ENCODE assay signal across 8 mouse cellular contexts in the genomic region with DNA sequence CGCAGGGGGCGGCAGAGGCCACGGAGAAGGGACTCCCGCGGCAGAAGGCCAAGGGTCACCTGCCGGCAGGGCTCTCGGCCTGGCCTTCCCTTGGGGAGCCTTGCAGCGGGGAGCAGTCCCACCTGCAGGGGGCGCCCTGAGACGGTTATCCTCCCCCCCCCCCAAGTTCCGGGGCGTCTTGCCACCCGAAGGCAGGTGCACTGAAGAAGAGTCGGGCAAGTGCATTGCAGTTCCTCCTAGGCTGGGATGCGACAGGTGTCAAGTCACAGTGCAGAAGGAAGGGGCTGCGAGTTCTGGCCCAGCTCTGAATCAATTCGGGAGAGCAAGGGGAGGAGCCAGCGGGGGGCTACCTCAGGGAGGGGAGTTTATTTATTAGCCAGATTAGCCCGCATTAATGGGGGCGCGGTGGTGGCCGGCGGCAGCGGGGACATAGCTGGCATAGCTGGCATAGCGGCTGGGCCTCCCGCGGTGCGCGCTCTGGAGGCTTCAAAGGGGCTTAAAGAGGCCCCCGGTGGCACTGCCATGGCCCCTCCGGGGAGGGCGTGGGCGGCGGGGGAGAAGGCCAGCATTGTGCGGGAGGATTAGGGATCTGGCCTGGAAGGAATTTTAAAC.
A peak's percentile ranks its signal among the peaks of the same experiment; 100 is the strongest.
DNase-seq lines count a peak whose midpoint lies in the region; ATAC-seq and TF ChIP-seq lines count a peak whose summit lies in the region.

No protein-coding gene starts in this region.

- no peaks in the 10 kb centered on the region for H3K36me3 ChIP-seq in spleen, adult 2 months (ENCODE audit: control insufficient read depth, insufficient read depth, low read length)
- H3K36me3 ChIP-seq in embryonic facial prominence, embryonic 15.5 days = no peaks in the 10 kb centered on the region
- H3K36me3 ChIP-seq in intestine, postnatal 0 days (ENCODE audit: control insufficient read depth, insufficient read depth) = no peaks in the 10 kb centered on the region
- no peaks in the 10 kb centered on the region for H3K36me3 ChIP-seq in liver, postnatal 0 days (replicated peaks; ENCODE audit: insufficient read depth, low read length)
- H3K36me3 ChIP-seq in testis, adult 2 months (ENCODE audit: control insufficient read depth, insufficient read depth, low read length) = no peaks in the 10 kb centered on the region

- TF ChIP-seq EP300 in liver, postnatal 0 days (IDR thresholded peaks at IDR 0.05; ENCODE audit: low read depth) = no peak

- DNase-seq in spleen, adult 2 months (ENCODE audit: low read depth in 1 of 2, low spot score in 2 of 2) = no peak
- DNase-seq in spleen, postnatal 36 days (ENCODE audit: low spot score in 2 of 2) = no peak
- DNase-seq in liver, postnatal 0 days = peak; percentile 63
- DNase-seq in adrenal gland, postnatal 25 days = no peak
- no peak for DNase-seq in right cerebral cortex, adult 2 months (ENCODE audit: low spot score in 2 of 2)

- TF ChIP-seq POLR2A in spleen, adult 2 months (IDR thresholded peaks at IDR 0.05; ENCODE audit: low read depth, low read length) = no peak
- no peak for TF ChIP-seq POLR2A in testis, adult 2 months (IDR thresholded peaks at IDR 0.05; ENCODE audit: control insufficient read depth, low read depth, low read length)

- peak overlapping the region; percentile 27 for H3K4me2 ChIP-seq in embryonic facial prominence, embryonic 15.5 days (replicated peaks)
- H3K4me2 ChIP-seq in intestine, postnatal 0 days (replicated peaks; ENCODE audit: low read depth) = peak overlapping the region; percentile 37
- no peak overlapping the region for H3K4me2 ChIP-seq in liver, postnatal 0 days (ENCODE audit: low read depth, low read length)

- no peaks in the 10 kb centered on the region; the same call in 1 of the 2 replicates for H3K4me1 ChIP-seq in spleen, adult 2 months (ENCODE audit: control insufficient read depth, insufficient read depth, insufficient read length)
- H3K4me1 ChIP-seq in embryonic facial prominence, embryonic 15.5 days = peaks cover 31% of the 10 kb centered on the region
- no peaks in the 10 kb centered on the region for H3K4me1 ChIP-seq in intestine, postnatal 0 days (replicated peaks; ENCODE audit: control insufficient read depth, insufficient read depth, low read length)
- 0 out of 2 replicates have a peak, but pooled peaks cover 5% of the 10 kb centered on the region for H3K4me1 ChIP-seq in liver, postnatal 0 days (ENCODE audit: insufficient read depth)
- peaks cover 2% of the 10 kb centered on the region for H3K4me1 ChIP-seq in testis, adult 2 months (ENCODE audit: control insufficient read depth, insufficient read depth, low read length)

- no peak overlapping the region for H3K4me3 ChIP-seq in spleen, adult 2 months (ENCODE audit: extremely low read depth, insufficient read depth, insufficient read length)
- no peak overlapping the region for H3K4me3 ChIP-seq in embryonic facial prominence, embryonic 15.5 days (replicated peaks)
- H3K4me3 ChIP-seq in intestine, postnatal 0 days (ENCODE audit: low read depth, low read length) = no peak overlapping the region
- H3K4me3 ChIP-seq in liver, postnatal 0 days (ENCODE audit: low read depth, low read length) = no peak overlapping the region
- peak overlapping the region; percentile 46 for H3K4me3 ChIP-seq in testis, adult 2 months (ENCODE audit: control insufficient read depth, low read depth, low read length)

- ATAC-seq in embryonic facial prominence, embryonic 15.5 days (ENCODE audit: insufficient number of reproducible peaks, low FRiP score, low TSS enrichment, low read depth) = no peak
- peak; percentile 47; the same call in 1 of the 2 replicates for ATAC-seq in intestine, postnatal 0 days
- ATAC-seq in liver, postnatal 0 days = peak; percentile 57

- peaks cover 3% of the 10 kb centered on the region; the same call in 1 of the 2 replicates for H3K27me3 ChIP-seq in spleen, adult 2 months (ENCODE audit: control insufficient read depth, insufficient read depth, low read length)
- peaks cover 12% of the 10 kb centered on the region for H3K27me3 ChIP-seq in embryonic facial prominence, embryonic 15.5 days
- H3K27me3 ChIP-seq in intestine, postnatal 0 days (replicated peaks; ENCODE audit: control insufficient read depth, insufficient read depth, low read length) = peaks cover 9% of the 10 kb centered on the region; the same call in 1 of the 2 replicates
- peaks cover 8% of the 10 kb centered on the region for H3K27me3 ChIP-seq in liver, postnatal 0 days (ENCODE audit: insufficient read depth, low read length)
- H3K27me3 ChIP-seq in testis, adult 2 months (ENCODE audit: control insufficient read depth, insufficient read depth, low read length) = no peaks in the 10 kb centered on the region

- WGBS in spleen, adult 2 months = 44% methylated on average over 35 of the region's 35 CpGs
- 4% methylated on average over 35 of the region's 35 CpGs for WGBS in embryonic facial prominence, embryonic 15.5 days
- WGBS in intestine, postnatal 0 days = 19% methylated on average over 34 of the region's 35 CpGs
- WGBS in liver, postnatal 0 days (ENCODE audit: insufficient replicate concordance) = 20% methylated on average over 34 of the region's 35 CpGs

- TF ChIP-seq CTCF in spleen, adult 2 months (IDR thresholded peaks at IDR 0.05; ENCODE audit: extremely low read depth, insufficient read depth, insufficient read length, insufficient replicate concordance) = 0 out of 2 replicates have a peak, but pooled peaks have one; percentile 30
- TF ChIP-seq CTCF in intestine, postnatal 0 days (IDR thresholded peaks at IDR 0.05; ENCODE audit: low read depth) = peak; percentile 73
- peak; percentile 62 for TF ChIP-seq CTCF in liver, postnatal 0 days (IDR thresholded peaks at IDR 0.05; ENCODE audit: low read depth)
- TF ChIP-seq CTCF in testis, adult 2 months (IDR thresholded peaks at IDR 0.05; ENCODE audit: control insufficient read depth, insufficient read depth, insufficient replicate concordance, low read depth, low read length) = peak; percentile 59

- H3K27ac ChIP-seq in spleen, adult 2 months (ENCODE audit: insufficient read depth, low read length) = no peak overlapping the region
- H3K27ac ChIP-seq in embryonic facial prominence, embryonic 15.5 days (replicated peaks) = no peak overlapping the region
- H3K27ac ChIP-seq in intestine, postnatal 0 days (ENCODE audit: low read depth, low read length) = no peak overlapping the region
- no peak overlapping the region for H3K27ac ChIP-seq in liver, postnatal 0 days (ENCODE audit: low read depth)
- H3K27ac ChIP-seq in testis, adult 2 months (ENCODE audit: control insufficient read depth, insufficient read depth, low read depth, low read length) = no peak overlapping the region

- no peak overlapping the region for H3K9ac ChIP-seq in embryonic facial prominence, embryonic 15.5 days
- H3K9ac ChIP-seq in intestine, postnatal 0 days (ENCODE audit: low read depth, low read length) = no peak overlapping the region
- no peak overlapping the region for H3K9ac ChIP-seq in liver, postnatal 0 days (replicated peaks)

- no peaks in the 10 kb centered on the region; the same call in 1 of the 2 replicates for H3K9me3 ChIP-seq in embryonic facial prominence, embryonic 15.5 days (replicated peaks)
- no peaks in the 10 kb centered on the region for H3K9me3 ChIP-seq in intestine, postnatal 0 days (ENCODE audit: control insufficient read depth)
- H3K9me3 ChIP-seq in liver, postnatal 0 days (ENCODE audit: low read length) = no peaks in the 10 kb centered on the region
